Mouse (Mus musculus) hindbrain, embryonic 12.5 days (tissue): Measurements from ENCODE around the gene Nln. TPM values are rescaled to one million over a fixed set of nuclear protein-coding genes. Genes with fewer than 3 reads are reported as not detected.

Source experiments
- ATAC-seq: fragments of 200-750 bp; cut with Nextera tagmentation; 2 replicates; pipeline ENCODE4 v1.8.0; 2017; ENCODE audit warnings: moderate TSS enrichment; ENCODE audit not compliant: low FRiP score
- H3K27ac ChIP-seq: fragments of 300-500 bp; sonication (generic); 2 replicates; pipeline ENCODE4 v1.5.1; 2016; ENCODE audit warnings: mild to moderate bottlenecking
- H3K27me3 ChIP-seq: fragments of 300-500 bp; sonication (generic); 2 replicates; pipeline ENCODE4 v1.6.1; 2016; ENCODE audit warnings: mild to moderate bottlenecking
- H3K36me3 ChIP-seq: fragments of 300-500 bp; sonication (generic); 2 replicates; pipeline ENCODE4 v1.6.1; 2016; ENCODE audit warnings: mild to moderate bottlenecking
- H3K4me1 ChIP-seq: fragments of 300-500 bp; sonication (generic); 2 replicates; pipeline ENCODE4 v1.6.1; 2016
- H3K4me2 ChIP-seq: fragments of 300-500 bp; sonication (generic); replicated peaks from 2 replicates; pipeline ENCODE4 v1.6.1; 2016; ENCODE audit warnings: mild to moderate bottlenecking
- H3K4me3 ChIP-seq: fragments of 300-500 bp; sonication (generic); 2 replicates; pipeline ENCODE4 v1.5.1; 2016; ENCODE audit warnings: mild to moderate bottlenecking
- H3K9ac ChIP-seq: fragments of 300-500 bp; sonication (generic); 2 replicates; pipeline ENCODE4 v1.6.1; 2016; ENCODE audit warnings: mild to moderate bottlenecking, moderate library complexity
- H3K9me3 ChIP-seq: fragments of 300-500 bp; sonication (generic); replicated peaks from 2 replicates; pipeline ENCODE4 v1.6.1; 2016; ENCODE audit warnings: mild to moderate bottlenecking
- WGBS: fragments of 180-500 bp; shearing (Covaris S2); methylation state at CpG from one replicate; pipeline ENCODE4 v1.1.7; 2016; 5-methylcytosine and 5-hydroxymethylcytosine counted together
- polyA plus RNA-seq: library from polyadenylated mRNA; unstranded; fragments of >200 nt; fragmentation: Nextera tagmentation; extraction: Ambion mirVana; gene quantifications from 2 replicates; pipeline ENCODE4 v1.2.1, GENCODE M21; 2016

The Nln gene
- polyA plus RNA-seq, 1 experiment from 2014 or later = 29.2 TPM

DNA sequence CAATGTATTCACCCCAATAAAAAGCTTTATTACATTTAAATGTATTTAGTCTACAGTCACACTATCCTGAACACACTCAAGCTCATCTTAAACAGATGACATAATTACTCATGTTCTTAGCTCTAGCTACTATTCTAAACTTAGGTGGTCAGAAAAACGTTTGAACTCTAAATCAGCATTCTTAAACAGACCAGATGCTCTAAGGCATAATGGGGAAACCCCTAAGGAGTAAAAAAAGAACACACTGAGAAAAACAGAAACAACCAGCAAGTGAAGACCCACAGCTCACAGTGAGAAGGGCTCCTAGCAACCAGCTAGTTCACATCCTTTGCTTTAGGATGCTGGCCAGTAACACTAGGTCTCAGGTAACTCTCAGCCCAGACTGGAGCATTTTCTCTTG, 17.7 kb downstream of the Nln start:
- H3K36me3 ChIP-seq = no peaks in the 10 kb centered on the region
- 20% methylated on average over 1 of the region's 1 CpGs for WGBS
- no peak for ATAC-seq

DNA sequence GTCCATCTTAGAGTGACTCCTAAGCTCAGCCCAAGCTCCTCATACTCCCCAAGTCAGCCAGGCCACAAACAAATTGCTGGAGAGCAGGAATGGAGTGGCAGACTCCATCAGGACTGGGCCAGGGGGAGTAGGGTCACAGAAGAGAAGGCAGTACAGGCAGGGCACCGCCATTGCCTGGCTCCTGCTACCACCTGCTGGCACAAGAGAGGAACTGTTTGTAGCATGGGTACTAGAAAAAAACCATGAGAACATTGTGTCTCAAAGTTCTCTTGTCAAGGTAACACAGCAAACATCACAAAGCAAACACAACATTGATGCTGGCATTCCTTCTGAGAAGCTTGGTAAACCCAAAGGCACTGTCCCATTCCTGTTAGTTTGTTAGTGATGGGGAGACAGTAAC, 20.0 kb downstream of the Nln start:
- Histone ChIP-seq H3K9me3 (no peaks in the 10 kb centered on the region), H3K27me3 (no peaks in the 10 kb centered on the region), H3K4me2 (no peak overlapping the region), H3K36me3 (no peaks in the 10 kb centered on the region), H3K4me1 (no peaks in the 10 kb centered on the region), H3K27ac (no peak overlapping the region), H3K9ac (no peak overlapping the region), H3K4me3 (no peak overlapping the region)
- 14% methylated on average over 1 of the region's 1 CpGs for WGBS
- peak; percentile 60; the same call in 1 of the 2 replicates for ATAC-seq

More for the DNA sequence above, 17.7 kb downstream of the Nln start:
- H3K4me3 ChIP-seq = no peak overlapping the region
- H3K4me2 ChIP-seq = no peak overlapping the region
- H3K27ac ChIP-seq = no peak overlapping the region
- no peaks in the 10 kb centered on the region for H3K27me3 ChIP-seq
- H3K4me1 ChIP-seq = no peaks in the 10 kb centered on the region
- H3K9ac ChIP-seq = no peak overlapping the region
- H3K9me3 ChIP-seq = no peaks in the 10 kb centered on the region

DNA sequence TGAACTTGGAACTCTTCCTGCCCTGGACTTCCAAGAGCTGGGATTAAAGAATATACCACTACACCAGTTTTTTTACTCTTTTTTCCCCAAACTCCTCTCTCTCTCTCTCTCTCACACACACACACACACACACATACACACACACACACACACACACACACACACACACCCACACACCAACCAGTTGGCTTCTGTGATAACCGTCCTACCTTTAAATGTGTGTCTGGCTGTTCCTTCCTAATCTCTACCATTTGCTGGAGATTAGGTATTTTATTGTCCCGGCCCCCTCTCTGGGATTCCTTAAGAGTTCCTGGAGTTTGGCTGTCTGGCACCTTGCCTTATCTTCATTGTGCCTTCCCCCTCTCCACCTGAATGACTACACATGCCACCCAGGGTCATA, 24.8 kb downstream of the Nln start:
- Histone ChIP-seq H3K9ac (no peak overlapping the region), H3K4me1 (no peaks in the 10 kb centered on the region), H3K4me2 (no peak overlapping the region), H3K9me3 (no peaks in the 10 kb centered on the region), H3K27me3 (no peaks in the 10 kb centered on the region), H3K36me3 (no peaks in the 10 kb centered on the region), H3K27ac (no peak overlapping the region), H3K4me3 (no peak overlapping the region)
- WGBS = 89% methylated on average over 2 of the region's 2 CpGs
- no peak for ATAC-seq

DNA sequence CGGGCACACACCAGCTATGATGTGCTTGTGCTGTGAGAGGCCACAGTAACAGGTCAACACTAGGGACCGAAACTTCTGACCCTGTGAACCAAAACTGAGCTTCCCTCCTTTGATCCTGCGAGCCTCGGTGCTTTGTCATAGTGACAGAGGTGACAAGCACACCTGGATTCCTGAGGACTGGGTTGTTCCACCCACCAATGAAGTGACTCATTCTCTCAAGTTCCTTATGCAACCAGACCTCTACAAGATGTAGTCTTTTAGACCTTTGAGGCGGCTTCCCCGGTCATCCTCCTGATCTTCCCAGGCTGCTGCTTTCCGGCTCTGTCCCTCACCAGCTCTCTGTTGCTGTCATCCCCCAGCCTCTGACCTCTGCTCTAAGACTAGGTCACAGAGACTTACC, 26.9 kb downstream of the Nln start:
- H3K9ac ChIP-seq = no peak overlapping the region
- H3K4me2 ChIP-seq = no peak overlapping the region
- H3K27ac ChIP-seq = no peak overlapping the region
- H3K4me1 ChIP-seq = no peaks in the 10 kb centered on the region
- no peaks in the 10 kb centered on the region for H3K27me3 ChIP-seq
- no peaks in the 10 kb centered on the region for H3K9me3 ChIP-seq
- no peak for ATAC-seq
- H3K4me3 ChIP-seq = no peak overlapping the region
- 92% methylated on average over 7 of the region's 7 CpGs for WGBS
- H3K36me3 ChIP-seq = no peaks in the 10 kb centered on the region

DNA sequence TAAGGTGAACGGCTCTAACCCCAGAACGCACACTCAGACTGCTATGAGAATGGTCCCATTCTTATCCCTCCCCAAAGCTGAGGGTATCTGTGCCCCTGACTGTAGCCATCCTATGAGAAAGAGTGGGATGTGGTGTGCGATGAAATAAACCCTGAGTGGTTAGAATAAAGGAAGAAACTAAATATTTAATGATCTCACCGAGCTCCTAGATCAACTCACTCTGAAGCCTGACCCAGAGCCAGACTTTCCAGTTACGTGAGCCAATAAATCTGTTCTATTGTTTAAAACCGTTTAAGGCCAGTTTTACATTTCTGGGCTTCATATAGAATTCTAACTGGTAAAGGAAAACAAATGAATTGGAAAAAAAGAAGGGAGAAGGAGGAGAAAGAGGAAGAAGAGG, 32.4 kb downstream of the Nln start:
- WGBS = 88% methylated on average over 6 of the region's 6 CpGs
- H3K27me3 ChIP-seq = no peaks in the 10 kb centered on the region
- no peaks in the 10 kb centered on the region for H3K4me1 ChIP-seq
- no peaks in the 10 kb centered on the region for H3K9me3 ChIP-seq
- H3K4me2 ChIP-seq = no peak overlapping the region
- no peak overlapping the region for H3K9ac ChIP-seq
- H3K36me3 ChIP-seq = 0 out of 2 replicates have a peak, but pooled peaks cover 7% of the 10 kb centered on the region
- H3K27ac ChIP-seq = no peak overlapping the region
- H3K4me3 ChIP-seq = no peak overlapping the region
- ATAC-seq = no peak

DNA sequence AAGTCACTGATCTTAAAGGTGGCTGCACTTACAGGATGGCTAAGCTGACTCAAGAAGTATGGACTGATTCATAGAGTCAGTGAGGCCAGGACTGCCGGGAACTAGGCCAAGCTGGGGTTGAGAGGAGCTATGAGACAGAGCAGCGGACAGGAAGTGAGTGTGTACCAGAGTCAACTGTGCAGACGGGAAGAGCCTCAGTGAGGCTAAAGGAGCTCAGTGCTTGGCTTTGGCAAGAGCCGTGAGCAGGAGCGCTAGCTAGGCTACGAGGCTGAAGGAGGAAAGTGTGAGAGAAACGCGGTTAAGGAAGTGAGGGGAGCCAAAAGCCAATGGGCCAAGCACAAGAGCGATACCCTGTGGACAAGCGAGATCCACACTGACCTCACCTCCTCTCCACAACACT, 34.7 kb downstream of the Nln start:
- no peaks in the 10 kb centered on the region for H3K9me3 ChIP-seq
- WGBS = 86% methylated on average over 10 of the region's 10 CpGs
- H3K4me1 ChIP-seq = no peaks in the 10 kb centered on the region
- H3K4me3 ChIP-seq = no peak overlapping the region
- H3K36me3 ChIP-seq = 0 out of 2 replicates have a peak, but pooled peaks cover 9% of the 10 kb centered on the region
- no peak for ATAC-seq
- H3K9ac ChIP-seq = no peak overlapping the region
- no peak overlapping the region for H3K4me2 ChIP-seq
- H3K27ac ChIP-seq = no peak overlapping the region
- H3K27me3 ChIP-seq = no peaks in the 10 kb centered on the region

DNA sequence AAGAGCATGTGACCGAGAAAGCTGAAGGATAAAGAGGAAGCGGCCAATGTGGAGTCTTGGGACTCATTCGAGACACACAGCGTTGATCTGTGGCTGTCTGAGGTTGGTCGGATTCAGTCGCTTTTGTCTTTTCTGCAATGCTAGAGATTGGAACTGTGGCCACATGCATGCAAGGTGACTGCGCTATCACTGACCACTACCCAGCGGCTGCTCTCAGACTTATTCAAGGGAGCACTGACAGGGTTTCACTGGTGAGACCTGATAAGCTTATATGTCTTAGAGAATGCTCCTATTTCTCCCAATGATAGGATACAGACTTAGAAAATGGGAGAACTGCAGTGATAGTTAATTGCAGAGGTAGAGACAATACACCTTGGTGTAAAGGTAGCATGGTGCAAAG, 35.2 kb downstream of the Nln start:
- Histone ChIP-seq H3K4me3 (no peak overlapping the region), H3K9ac (no peak overlapping the region), H3K27ac (no peak overlapping the region), H3K9me3 (no peaks in the 10 kb centered on the region), H3K4me1 (no peaks in the 10 kb centered on the region), H3K4me2 (no peak overlapping the region), H3K27me3 (no peaks in the 10 kb centered on the region), H3K36me3 (0 out of 2 replicates have a peak, but pooled peaks cover 9% of the 10 kb centered on the region)
- WGBS = 93% methylated on average over 8 of the region's 8 CpGs
- no peak for ATAC-seq

DNA sequence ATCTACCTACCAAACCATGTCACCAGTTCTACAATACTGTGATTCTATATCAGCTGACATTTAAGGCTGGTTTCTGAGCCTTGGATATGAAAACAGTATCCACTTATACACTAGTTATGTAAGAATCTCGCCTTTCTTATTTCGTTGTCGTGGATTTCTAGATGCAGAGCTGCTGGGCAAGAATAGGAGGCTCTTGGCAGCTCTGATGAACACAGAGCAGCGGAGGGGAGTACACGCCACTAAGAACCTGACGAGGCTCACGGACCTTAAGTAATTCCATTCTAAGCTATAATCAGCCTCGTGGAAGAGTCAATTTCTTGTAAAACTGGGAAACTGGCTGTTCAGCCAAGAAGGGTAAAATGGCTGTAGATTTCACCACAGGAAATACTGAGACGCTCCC, 37.1 kb downstream of the Nln start:
- ATAC-seq = no peak
- no peaks in the 10 kb centered on the region for H3K9me3 ChIP-seq
- 0 out of 2 replicates have a peak, but pooled peaks cover 9% of the 10 kb centered on the region for H3K36me3 ChIP-seq
- no peak overlapping the region for H3K4me3 ChIP-seq
- 94% methylated on average over 9 of the region's 9 CpGs for WGBS
- H3K9ac ChIP-seq = no peak overlapping the region
- H3K27ac ChIP-seq = no peak overlapping the region
- H3K4me1 ChIP-seq = no peaks in the 10 kb centered on the region
- no peaks in the 10 kb centered on the region for H3K27me3 ChIP-seq
- no peak overlapping the region for H3K4me2 ChIP-seq

DNA sequence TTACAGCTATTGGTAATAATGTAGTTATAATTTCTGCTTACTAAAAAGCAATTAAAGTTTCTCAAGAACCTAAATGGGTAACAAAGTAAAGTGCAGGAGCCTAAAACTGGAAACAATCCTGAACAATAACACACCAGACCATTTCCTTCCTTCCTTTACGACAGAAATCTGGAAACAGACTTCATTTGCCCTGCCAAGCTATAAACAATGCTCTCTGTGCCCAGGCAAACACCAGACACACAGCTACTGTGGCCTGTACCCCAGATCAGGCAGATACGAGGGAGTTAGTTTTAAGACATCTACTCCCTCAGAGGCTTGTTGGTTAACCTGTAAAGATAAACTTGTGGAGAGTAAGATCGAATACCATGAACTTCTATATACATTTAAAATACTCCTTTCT, 38.7 kb downstream of the Nln start:
- ATAC-seq = no peak
- Histone ChIP-seq H3K4me1 (no peaks in the 10 kb centered on the region), H3K27ac (no peak overlapping the region), H3K36me3 (0 out of 2 replicates have a peak, but pooled peaks cover 9% of the 10 kb centered on the region), H3K4me3 (no peak overlapping the region), H3K4me2 (no peak overlapping the region), H3K9me3 (no peaks in the 10 kb centered on the region), H3K27me3 (no peaks in the 10 kb centered on the region), H3K9ac (no peak overlapping the region)
- 86% methylated on average over 3 of the region's 3 CpGs for WGBS

DNA sequence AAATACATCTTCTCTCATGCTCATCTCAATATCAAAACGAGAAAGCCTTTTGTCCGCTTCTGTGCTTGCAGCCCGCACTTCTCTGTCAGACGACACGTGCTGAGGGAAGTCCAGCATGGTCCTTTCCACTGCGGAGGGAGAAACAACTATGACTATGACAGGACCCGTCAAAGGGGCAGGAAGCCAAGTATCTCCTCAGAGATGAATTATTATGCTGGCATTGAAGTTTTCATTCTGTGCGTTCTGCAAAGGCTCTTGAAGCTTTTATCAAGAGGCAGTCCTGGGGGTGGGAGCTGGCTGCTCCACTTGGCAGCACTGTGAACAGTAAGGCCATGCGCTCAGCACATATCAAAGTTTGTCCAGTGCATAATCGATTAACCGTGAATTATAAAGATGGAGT, 40.2 kb downstream of the Nln start:
- no peak overlapping the region for H3K4me2 ChIP-seq
- 92% methylated on average over 11 of the region's 11 CpGs for WGBS
- no peak overlapping the region for H3K4me3 ChIP-seq
- ATAC-seq = no peak
- no peaks in the 10 kb centered on the region for H3K27me3 ChIP-seq
- no peak overlapping the region for H3K27ac ChIP-seq
- H3K9ac ChIP-seq = no peak overlapping the region
- H3K4me1 ChIP-seq = no peaks in the 10 kb centered on the region
- H3K9me3 ChIP-seq = no peaks in the 10 kb centered on the region
- peaks cover 9% of the 10 kb centered on the region; the same call in 1 of the 2 replicates for H3K36me3 ChIP-seq

DNA sequence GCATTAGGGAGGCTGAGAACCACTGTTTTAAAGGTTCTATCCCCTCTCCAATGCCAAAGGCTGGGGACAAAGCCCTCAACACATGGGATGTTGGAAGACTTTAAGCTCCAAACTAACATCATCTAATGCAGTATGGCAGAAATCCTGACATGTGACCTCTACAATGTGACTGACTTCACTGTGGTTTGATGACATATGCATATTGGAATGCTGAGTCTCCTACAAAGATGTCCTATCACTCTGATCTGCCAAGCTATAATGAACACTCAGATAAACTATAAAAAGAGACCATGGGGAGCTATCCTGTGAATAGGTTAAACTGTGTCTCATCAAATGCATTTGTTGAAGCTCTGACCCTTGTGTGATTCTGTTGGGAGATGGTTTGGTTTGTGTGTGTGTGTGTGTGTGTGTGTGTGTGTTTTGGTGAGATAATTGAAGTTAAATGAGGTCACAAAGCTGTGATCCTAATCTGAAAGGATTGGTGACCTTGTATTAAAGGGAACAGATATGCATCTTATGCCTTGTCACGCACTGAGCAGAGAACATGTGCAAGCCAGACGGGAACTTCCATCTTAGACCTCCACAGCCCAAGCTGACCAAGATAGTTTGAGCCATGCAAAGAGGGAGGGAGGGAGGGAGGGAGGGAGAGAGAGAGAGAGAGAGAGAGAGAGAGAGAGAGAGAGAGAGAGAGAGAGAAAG, 43.6 kb downstream of the Nln start:
- 79% methylated on average over 2 of the region's 2 CpGs for WGBS
- H3K36me3 ChIP-seq = peaks cover 3% of the 10 kb centered on the region; the same call in 1 of the 2 replicates
- H3K9me3 ChIP-seq = no peaks in the 10 kb centered on the region
- no peak overlapping the region for H3K4me2 ChIP-seq
- H3K27me3 ChIP-seq = no peaks in the 10 kb centered on the region
- ATAC-seq = no peak
- H3K4me1 ChIP-seq = no peaks in the 10 kb centered on the region
- no peak overlapping the region for H3K27ac ChIP-seq
- H3K4me3 ChIP-seq = no peak overlapping the region
- no peak overlapping the region for H3K9ac ChIP-seq

DNA sequence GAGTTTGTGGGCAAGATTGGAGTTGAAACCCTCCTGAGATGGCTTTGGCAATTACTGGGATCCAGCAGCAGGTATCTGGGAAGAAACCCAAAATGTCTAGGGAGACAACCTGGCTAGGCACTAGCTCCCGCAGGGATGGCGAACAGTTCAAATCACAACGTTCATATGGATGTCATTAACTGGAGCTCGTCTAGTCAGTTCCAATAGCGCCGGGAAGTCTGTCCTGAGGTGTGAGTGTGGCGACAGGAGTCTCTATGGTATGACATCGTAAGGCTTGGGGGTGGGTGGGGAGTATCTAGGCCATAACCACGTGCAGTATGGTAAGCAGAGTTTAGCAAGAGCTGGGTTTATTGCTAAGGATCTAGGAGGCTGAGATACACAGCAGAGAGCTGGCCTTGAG, 46.4 kb downstream of the Nln start:
- Histone ChIP-seq H3K36me3 (peaks cover 9% of the 10 kb centered on the region; the same call in 1 of the 2 replicates), H3K4me2 (no peak overlapping the region), H3K27me3 (no peaks in the 10 kb centered on the region), H3K9ac (no peak overlapping the region), H3K9me3 (no peaks in the 10 kb centered on the region), H3K4me3 (no peak overlapping the region), H3K4me1 (no peaks in the 10 kb centered on the region), H3K27ac (no peak overlapping the region)
- ATAC-seq = no peak
- WGBS = 78% methylated on average over 9 of the region's 9 CpGs
